Mouse (Mus musculus): ENCODE measurements at regions not wholly inside any gene's neighbourhood (a gene's known extent, or its start where the extent isn't known, plus 50 kb on each side); places are given as distances from the start of the nearest gene placed in this dataset.

DNA sequence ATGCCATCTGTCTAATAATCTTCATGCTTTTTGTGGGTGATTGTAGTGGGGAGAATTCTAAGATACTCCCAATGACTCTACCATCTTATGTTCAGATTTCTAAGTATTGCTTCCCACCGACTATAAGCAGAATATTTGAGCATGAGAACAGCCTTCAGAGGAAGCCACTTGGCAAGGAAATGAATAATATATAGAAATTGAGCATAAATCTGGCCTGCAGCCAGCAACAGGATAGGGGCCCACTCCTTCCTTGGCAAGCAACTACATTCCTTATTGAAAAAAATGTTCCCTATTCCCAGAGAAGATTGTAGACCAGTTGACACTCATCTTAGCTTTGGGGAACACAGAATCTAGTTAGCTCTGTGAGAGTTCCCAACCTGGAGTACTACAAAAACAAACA lies 591.5 kb upstream of the A1bg start:
- DNase-seq (ENCODE audit: low spot score in 2 of 2) = peak in 1 of 2 experiments; percentile 34

DNA sequence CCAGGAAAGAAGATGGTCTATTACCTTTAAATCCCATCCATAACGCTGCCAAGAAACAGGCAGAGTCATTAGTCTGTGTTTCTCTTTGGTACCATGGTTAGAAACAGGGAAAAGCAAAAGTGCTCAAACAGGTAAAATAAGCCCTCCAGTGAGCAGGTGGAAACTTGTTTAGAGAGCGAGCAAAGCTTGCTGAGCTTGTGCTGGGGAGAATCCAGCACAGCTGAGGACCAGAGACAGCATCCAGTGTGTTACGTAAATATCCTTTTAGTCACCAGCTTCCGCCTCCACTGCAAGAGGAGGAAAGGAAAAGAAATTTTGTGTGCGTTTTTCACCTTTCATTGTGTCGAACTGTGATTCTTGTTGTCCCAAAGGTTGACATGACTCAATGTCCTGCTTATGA lies 586.0 kb upstream of the A1bg start:
- peak in 1 of 2 experiments; percentile 8 for DNase-seq (ENCODE audit: low spot score in 2 of 2)

DNA sequence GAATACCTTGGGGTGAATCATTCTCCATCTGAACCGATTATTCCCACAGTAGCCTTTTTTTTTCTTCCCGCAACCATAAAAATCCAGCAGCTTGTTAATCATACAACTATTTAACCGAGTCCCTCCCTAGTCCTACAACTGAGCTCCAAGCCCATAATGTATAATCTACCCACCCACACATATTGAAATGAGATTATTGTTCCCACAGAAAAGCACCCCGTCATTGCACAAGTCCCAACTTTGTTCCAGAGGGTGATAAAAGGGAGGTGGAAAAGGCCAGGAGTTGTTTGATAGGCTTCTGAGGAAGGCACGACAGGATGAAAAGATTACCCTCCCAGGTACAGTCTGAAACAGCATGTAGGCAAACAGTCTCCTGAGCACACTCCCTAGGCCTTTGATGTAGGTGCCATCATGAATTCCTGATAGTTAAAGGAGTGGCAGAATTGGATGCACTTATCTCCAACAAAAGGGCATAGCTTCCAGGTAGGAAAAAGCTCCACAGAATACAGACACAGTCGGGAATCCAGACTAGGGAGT lies 583.6 kb upstream of the A1bg start:
- DNase-seq (ENCODE audit: low spot score in 2 of 2) = no peak

DNA sequence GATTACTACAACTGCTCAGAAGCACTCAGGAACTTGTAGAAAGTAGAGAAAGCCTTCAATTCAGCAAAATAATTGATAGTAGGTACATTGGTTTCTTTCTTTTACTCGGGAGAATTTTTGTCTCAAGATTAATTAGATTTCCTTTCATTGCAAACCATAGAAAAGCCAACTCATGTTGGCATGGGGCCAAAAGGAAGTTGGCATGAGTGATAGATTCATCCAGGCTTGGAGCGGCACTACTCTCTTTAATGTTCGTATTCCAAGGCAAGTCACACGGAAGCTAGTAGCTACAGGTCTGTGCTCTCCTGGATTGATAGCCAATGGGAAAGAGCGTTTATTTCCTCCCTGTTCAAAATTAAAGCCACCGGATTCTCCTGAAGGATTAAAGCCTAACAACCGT lies 580.6 kb upstream of the A1bg start:
- no peak for DNase-seq (ENCODE audit: low spot score in 2 of 2)

DNA sequence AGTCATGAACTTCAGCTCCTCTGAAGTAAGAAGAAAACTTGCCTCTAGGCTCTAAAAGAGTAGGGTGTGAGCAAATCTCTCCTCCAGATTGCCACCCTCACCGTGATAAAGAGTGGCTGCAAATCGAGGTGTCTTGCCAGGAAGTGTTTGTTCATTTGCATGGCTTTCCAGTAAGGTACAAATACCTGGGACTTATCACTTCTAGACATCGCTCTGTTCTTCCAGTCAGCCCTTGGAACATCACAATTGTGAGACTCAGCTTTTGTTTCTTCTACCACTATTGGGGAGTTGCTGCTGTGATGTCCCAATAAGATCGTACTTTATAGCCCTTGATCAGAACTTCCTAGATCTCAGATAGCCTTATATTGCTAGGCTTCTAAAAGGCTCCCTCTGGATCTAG lies 566.9 kb upstream of the A1bg start:
- no peak for DNase-seq (ENCODE audit: low spot score in 2 of 2)

DNA sequence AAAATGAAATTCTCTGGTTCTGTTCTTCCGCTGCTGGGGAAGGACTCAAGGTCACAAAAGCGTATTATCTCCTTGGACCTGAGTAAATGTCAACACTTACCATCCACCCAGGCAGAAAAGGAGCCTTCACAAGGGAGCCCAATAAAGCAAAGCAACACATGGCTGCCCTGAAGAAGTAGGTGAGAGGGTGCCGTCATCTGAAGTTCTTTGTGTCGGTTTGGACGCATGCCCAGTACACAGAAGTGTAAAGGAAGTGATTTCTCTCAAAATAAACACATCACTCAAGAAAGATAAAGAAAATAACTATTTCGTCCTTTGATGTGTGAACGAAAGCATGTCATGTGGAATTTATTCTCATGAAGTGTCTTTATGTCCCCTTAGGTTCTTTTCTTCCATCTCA lies 559.0 kb upstream of the A1bg start:
- no peak for DNase-seq (ENCODE audit: low spot score in 2 of 2)

DNA sequence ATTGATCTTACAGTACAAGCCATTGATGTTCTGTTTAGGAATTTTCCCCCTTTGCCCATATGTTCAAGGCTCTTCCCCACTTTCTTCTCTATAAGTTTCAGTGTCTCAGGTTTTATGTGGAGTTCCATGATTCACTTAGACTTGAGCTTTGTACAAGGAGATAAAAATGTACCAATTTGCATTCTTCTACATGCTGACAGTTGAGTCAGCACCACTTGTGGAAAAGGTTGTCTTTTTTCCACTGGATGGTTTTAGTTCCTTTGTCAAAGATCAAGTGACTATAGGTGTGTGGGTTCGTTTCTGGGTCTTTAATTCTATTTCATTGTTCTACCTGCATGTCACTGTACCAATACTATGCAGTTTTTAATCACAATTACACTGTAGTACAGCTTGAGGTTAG lies 551.1 kb upstream of the A1bg start:
- DNase-seq (ENCODE audit: low spot score in 2 of 2) = no peak

DNA sequence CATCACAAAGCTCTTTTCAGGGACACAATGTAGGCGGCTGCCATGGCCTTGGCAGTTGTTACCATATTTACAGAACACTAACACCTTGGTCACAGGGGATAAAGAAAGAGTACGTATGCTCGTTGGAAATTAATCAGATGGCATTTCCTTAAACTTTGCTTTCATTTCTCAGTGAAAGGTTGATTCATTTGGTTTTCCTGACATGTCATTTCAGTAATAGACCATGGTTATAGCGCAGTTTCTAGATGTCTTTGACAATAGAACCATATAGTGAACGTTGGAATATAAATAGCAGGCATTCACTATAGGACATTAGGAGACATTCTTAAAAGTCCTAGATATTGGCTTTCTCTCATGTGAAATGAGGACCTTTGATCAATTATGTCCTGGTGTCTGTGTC lies 532.2 kb upstream of the A1bg start:
- DNase-seq (ENCODE audit: low spot score in 2 of 2) = no peak

DNA sequence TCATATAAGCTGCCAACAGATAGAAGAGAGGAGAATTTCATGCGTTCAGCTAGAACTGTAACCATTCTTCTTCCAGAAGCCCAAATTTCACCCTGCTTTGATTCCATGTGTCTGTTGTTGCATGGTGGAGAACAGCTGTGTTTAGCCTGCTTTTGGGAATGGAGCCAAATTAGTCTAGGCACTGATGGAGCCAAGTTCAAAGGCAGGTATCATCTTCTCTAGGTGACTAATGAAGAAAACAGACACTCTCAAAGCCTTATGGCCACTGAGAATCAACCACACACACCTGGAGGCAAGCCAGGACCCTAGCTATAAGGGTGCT lies 531.5 kb upstream of the A1bg start:
- peak in 1 of 2 experiments; percentile 8 for DNase-seq (ENCODE audit: low spot score in 2 of 2)

DNA sequence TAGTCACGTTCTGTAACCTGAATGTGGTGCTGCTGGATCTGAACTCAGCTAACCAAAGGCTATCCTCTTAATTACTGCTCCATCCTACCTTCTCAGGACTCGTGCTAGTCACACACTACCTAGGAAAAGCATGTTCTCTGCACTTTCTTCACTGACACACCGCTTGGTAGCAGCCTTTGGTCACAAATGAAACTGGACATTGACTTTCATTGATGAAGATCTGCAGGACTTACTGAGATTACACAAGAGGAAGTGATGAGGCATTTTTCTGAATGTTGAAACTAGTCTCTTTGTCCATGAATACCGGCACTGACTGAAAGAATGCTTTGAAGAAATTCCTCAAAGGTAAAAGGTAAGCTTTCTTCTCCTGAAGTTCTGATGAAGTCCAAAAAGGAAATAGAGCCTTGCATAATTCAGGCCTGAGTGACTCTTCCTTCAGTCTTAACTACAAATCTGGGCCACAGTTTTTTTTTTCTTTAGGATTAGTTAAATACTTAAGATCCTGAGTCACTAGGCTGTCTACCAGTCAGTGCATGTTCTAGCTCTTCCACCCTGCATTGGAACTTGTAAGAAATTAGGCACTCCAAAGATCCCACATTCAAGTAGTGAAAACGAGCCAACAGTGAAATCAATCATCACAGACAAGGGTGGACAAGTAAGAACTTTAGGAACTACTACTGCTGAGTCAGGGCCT lies 531.0 kb upstream of the A1bg start:
- DNase-seq (ENCODE audit: low spot score in 2 of 2) = no peak

DNA sequence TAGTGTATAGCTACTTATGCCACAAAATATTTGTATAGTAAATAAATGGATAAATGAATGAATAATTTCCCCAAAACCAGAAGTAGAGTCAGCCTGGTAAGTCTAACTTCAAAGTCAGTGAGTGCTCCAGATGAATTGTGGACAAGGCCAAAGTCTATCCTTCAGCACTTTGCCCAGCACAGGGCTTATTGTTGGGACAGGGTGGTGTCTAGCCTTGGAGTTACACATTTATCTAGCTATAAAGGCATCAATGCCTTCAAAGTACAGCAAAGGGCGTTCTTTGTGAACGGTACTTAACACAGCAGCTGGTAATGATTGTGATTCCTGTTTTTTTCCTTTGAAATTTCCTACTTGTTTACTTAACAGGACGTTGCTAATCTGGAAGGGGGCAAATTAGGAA lies 527.4 kb upstream of the A1bg start:
- DNase-seq (ENCODE audit: low spot score in 2 of 2) = no peak

DNA sequence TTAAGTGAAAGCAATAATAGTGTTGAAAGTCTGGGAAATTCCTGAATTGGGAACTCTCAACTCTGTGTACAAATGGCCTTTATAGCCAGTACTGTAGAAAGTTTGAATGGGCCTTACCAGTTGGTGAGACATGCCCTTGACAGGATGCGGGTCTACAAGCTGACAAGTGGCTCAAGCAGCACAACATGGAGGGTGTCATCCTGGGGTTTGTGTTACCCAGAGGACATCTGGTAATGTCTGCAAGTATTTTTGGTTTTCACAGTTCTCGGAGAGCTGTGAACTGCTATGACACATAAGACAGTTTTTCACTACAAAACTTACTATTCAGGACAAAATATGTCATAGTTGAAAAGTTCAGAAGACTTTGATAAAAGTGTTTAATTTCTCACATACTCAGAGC lies 525.7 kb upstream of the A1bg start:
- DNase-seq (ENCODE audit: low spot score in 2 of 2) = peak in 1 of 2 experiments; percentile 4

DNA sequence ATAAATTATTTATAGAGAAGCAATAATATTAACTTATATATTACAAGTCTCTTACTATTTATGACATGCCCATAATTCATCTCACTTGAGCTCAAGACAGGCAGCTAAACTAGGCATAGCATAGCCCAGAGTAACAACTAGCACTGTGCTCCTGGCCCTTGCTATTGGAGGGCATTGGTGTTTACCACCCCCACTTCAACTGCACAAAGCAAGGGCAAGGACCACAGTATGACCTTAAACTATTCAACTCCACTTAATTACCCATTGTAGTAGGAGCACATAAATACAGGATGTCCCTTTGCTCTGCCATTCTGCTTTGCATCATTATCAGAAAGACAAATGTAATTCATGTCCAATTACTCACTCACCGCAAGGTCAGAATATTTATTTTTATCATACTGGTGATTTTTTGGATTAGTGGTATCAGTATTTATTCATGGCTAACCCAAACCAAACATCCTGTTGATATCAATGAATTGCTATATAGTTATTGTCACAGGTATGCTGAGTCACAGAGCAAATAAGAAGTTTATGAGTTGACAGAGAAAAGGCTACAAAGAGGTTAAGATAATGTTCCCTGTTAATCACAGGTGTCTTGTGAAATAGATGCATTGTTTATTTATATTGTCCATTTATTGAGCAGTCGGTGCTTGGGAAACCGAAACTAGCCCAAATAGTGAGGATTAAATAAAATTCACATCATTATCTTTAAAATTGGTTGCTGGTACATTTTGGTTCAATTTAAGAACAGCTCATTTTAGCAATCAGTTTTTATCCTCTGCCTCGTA lies 523.4 kb upstream of the A1bg start:
- no peak for DNase-seq (ENCODE audit: low spot score in 2 of 2)

DNA sequence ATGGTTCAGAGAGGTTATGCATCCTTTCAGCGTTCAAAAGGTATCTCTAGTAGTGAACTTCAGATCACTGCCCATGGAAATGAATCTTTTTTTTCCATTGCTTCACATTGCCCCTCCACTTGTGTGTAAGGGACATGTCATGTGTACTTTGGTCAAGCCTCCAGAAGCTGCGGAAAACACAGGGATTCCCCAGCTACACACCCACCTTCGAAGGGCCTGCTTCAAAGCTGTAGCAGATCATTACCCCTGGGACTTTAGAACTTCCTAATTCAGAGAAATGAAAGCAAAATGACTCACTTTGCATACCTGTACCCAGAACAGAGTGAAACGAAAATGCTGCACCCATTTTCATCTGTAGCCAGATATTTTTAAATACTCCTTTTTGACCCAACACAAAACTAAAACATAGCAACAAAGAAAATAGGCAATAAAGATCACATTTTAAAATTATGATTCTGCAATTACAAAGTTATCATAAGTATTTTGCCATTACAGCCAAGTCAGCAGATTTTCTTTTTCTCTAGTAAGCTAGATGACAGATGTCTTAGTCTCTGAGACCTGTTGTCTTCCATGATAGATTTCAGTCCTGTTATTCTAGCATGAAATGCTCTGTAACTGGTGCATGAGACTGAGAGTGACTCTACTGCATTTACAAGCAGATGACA lies 519.1 kb upstream of the A1bg start:
- no peak for DNase-seq (ENCODE audit: low spot score in 2 of 2)

DNA sequence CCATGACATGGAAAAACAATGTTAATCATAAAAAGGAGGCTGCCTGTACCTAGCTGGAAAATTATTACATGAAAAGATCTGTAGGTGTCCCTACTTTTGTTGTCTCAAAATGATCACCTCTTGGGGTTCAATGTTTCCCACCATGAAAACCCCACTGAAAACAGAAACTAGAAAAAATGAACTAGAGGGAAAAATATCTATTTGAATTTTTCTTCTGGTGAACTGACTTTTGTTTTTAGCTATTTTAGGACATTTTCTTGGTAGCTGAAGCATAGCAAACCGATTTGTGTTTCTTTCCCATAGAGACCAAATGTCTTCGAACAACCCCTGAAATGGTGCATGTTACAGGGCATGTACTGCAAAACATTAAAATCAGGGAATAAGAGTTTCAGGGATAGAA lies 518.2 kb upstream of the A1bg start:
- no peak for DNase-seq (ENCODE audit: low spot score in 2 of 2)

DNA sequence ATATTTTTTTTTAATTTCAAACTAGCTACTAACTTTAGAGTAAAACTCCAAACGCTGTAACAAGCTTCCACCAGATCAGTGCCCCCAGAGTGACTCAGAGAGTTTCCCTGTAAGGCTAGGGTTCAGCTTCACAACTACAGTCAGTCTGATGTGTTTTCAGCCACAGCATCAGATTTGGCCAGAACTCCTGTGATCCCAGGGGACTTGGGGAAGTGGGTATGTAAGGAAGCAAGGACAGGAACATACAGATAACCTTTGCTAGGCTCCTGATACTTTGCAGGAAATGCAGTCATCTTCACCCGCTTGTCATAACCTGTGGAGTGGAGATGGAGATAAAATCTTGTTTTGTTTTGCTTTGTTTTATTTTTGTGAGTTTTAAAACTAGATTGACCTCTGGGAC lies 517.5 kb upstream of the A1bg start:
- DNase-seq (ENCODE audit: low spot score in 2 of 2) = no peak

DNA sequence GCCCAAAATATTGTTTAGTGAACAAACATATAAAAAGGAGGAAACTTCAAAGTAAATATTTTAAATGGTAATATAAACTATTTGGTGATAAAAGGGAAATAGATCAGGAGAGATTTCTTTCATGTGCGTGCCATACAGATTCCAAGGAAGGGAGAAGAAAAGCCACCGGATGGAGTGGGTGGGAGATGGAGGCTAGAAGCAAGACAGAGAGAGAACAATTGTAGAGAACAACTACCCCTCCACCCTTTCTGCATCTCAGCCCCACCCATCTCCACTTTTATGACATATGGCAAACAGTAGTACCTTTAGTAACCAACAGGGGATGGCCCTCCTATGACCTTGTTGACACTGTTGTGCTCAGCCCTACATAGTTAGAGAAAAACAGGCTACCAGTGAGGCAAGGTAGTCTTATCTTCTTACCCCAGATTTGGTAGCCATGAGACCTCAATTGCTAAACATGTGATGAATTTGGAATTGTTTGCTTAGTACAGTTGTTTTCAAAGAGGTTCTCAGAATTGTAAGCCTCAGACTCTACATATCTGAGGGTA lies 516.9 kb upstream of the A1bg start:
- no peak for DNase-seq (ENCODE audit: low spot score in 2 of 2)

DNA sequence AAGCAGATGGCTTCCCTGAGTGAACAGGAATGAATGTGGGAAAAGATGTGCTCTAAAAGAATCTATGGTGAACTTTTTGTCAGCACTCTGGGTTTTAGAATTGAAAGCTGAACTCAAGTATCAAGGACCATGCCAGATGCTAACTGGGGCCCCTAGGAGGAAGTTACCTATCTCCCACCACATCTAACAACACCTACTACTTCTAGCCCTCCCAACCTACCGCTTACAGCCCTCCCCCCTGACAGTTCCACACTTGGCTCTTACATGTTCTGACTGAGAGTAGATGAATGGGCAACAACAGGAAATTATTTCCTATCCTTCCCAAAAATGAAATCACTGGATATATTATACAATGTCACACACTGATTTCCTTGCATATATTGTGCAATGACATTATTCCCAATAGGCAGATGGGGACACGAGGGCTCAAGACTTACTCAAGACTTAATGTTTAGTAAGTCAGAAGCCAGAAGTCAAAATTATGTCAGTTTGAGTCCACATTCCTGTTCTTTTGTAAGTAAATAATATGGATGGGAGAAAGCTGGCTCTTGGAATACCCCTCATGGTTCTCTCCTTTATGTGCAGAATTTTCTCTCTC lies 506.1 kb upstream of the A1bg start:
- no peak for DNase-seq (ENCODE audit: low spot score in 2 of 2)

DNA sequence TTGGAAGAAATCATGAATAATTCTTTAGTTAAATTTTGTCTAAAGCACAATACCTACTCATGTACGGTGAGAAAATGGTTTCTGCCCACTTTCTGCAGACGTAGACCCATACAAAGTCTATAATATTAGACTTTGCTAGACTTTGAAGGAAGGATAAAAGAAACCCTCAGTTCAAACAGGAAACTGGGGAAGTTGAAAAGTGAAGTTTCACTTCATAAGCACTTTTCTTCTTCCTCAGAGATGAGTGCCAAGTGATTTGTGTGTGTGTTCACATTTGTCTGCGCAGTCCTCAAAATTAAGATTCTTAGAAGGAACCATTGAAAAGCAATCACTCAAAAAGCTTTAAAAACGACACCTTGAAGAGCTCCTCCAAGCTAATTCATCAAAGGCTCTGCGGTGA lies 500.2 kb upstream of the A1bg start:
- no peak for DNase-seq (ENCODE audit: low spot score in 2 of 2)

DNA sequence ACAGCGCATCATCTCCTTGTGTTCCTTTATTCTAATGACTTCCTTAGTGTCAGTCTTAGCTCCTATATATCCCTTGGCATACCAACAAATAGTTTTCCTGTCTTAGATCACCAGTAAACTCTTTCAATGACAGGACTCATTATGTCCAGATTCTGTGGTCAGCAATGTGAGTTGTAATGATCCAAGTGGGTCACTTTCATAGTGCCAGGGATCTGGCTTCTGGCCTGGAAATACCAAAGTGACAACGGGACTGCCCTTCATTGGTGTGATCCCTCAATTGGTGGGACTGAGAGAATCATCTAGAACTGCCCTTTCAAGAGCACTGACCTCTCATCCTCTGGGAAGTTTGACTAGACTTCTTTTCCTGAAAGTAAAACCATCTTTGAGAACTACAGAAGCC lies 494.7 kb upstream of the A1bg start:
- DNase-seq (ENCODE audit: low spot score in 2 of 2) = no peak

DNA sequence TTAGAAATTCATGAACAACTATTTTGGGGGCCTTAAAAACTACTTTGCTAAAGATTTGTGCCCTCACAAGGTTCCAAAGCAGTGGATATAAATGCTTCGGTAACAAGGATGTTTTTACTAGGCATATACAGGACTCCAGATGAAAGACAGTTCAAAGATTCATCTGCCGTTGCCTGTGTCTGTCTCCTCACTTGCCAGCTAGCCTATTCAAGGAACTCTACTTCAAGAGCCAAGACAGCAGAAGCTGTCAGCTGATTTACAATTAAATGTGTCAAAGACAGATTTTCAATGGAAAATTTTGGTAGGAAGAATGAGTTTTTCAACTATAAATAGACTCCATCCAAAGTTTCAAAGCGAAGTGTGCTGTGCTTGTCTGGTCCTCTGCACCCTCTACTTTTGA lies 494.0 kb upstream of the A1bg start:
- DNase-seq (ENCODE audit: low spot score in 2 of 2) = no peak

DNA sequence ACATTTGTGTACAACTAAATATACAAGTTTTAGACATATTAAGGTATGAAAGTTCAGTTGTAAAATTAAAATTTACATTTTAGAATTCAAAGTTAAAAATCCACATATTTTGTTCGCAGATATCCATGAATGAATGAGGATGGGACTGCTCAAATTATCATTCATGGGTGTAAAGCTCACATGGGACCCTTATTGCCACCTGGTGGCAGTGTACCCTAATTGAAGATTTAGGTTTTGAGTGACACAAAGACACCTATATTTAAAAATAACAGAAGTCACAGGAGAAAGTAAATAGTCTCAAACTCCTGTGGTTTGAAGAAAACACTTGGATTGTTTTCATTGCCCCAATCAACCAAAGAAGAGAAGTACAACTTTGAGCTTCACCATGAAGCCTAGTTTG lies 492.8 kb upstream of the A1bg start:
- no peak for DNase-seq (ENCODE audit: low spot score in 2 of 2)

Measured in left cerebral cortex, adult 8-10 months (tissue).